In the genomic region with DNA sequence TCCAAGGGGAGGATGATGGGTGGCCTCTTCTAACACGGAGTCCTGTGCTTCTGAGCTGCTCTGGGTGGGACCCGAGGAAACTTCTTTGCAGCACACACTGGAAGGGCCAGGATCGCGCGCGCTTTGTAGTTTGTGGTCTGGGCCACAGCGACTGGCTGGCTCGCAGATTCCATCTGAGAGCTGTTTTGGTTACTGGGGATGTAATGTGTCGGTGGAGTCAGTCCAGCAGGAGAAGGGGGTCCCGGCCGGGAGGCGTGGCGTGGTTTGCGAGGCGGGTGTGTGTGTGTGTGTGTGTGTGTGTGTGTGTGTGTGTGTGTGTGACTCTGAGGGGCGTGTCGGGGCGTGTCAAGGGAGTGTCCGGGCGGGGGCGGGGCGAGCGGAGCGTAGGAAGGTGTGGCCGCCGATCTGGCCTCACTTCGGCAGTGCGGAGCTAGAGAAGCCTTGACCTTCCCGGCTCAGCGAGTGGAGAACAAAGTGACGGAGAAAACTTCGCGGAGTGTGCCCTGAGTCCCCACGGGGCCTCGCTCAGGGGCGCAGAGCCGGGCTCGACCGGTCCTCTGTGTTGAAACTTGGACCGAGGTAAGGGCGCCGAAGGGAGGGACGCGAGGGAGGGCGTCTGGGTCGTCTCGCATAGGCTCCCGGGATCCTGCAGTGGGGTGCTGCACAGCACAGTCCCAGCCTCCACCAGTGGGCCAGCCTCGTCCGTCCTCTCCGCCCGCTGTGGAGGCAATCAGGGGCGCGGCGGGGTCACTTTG, we compare ENCODE assay signal across 7 mouse cellular contexts. TPM values are rescaled to one million over a fixed set of nuclear protein-coding genes. Genes with fewer than 3 reads are reported as not detected.
A peak's percentile ranks its signal among the peaks of the same experiment; 100 is the strongest.
DNase-seq lines count a peak whose midpoint lies in the region; ATAC-seq and TF ChIP-seq lines count a peak whose summit lies in the region.

Tiam2 (plus strand) TSS at position 426 of the 755 bp plus-strand sequence.

- no peak within 1 kb of the TSS for H3K27ac ChIP-seq in forebrain, embryonic 11.5 days (ENCODE audit: low read depth, low read length)
- H3K27ac ChIP-seq in hindbrain, embryonic 10.5 days, result peak within 1 kb of the TSS; percentile 71

- no peaks in the 10 kb centered on the region for H3K9me3 ChIP-seq in E14TG2a.4 (ENCODE audit: low read length)
- no peaks in the 10 kb centered on the region for H3K9me3 ChIP-seq in forebrain, embryonic 11.5 days (ENCODE audit: control insufficient read depth, low read length)
- 0 out of 2 replicates have a peak, but pooled peaks cover 2% of the 10 kb centered on the region for H3K9me3 ChIP-seq in hindbrain, embryonic 10.5 days

- intact Hi-C loops in left cerebral cortex, postnatal 10 days (cut with DNase I), result no loop called here

- peaks cover 68% of the 10 kb centered on the region for H3K27me3 ChIP-seq in E14TG2a.4 (ENCODE audit: insufficient read depth, low read length)
- H3K27me3 ChIP-seq in forebrain, embryonic 11.5 days (ENCODE audit: control insufficient read depth, insufficient read depth, low read length), result peaks cover 28% of the 10 kb centered on the region
- peaks cover 53% of the 10 kb centered on the region for H3K27me3 ChIP-seq in hindbrain, embryonic 10.5 days (ENCODE audit: insufficient read depth, poor library complexity, severe bottlenecking)

- ATAC-seq in forebrain, embryonic 11.5 days (replicated peaks; ENCODE audit: low FRiP score), result peak; percentile 73
- peak; percentile 77 for ATAC-seq in megakaryocyte, adult 5-6 weeks (ENCODE audit: poor library complexity, severe bottlenecking)

- no peak for TF ChIP-seq CTCF in E14TG2a.4 (conservative IDR thresholded peaks at IDR 0.05; ENCODE audit: low read length)

- H3K4me1 ChIP-seq in E14TG2a.4 (replicated peaks; ENCODE audit: low read depth, low read length), result peaks cover 20% of the 10 kb centered on the region
- 0 out of 2 replicates have a peak, but pooled peaks cover 5% of the 10 kb centered on the region for H3K4me1 ChIP-seq in forebrain, embryonic 11.5 days (replicated peaks; ENCODE audit: control insufficient read depth, insufficient read depth, low read length)
- peaks cover 20% of the 10 kb centered on the region for H3K4me1 ChIP-seq in hindbrain, embryonic 10.5 days (replicated peaks)

- under 1% methylated on average over 54 of the region's 55 CpGs for WGBS in forebrain, embryonic 11.5 days
- under 1% methylated on average over 55 of the region's 55 CpGs for WGBS in hindbrain, embryonic 10.5 days

- peak; percentile 85 for DNase-seq in adrenal gland, adult 2 months
- peak; percentile 84 for DNase-seq in forebrain, embryonic 11.5 days (ENCODE audit: low spot score)
- peak; percentile 81 for DNase-seq in hindbrain, embryonic 10.5 days (ENCODE audit: low spot score)
- peak in 1 of 2 experiments; percentile 50 for DNase-seq in left cerebral cortex, postnatal 10 days (ENCODE audit: extremely low spot score in 1 of 2, low spot score in 2 of 2)
- DNase-seq in spleen, postnatal 10 days (ENCODE audit: low spot score in 2 of 2), result peak; percentile 8 to 52

- H3K9ac ChIP-seq in forebrain, embryonic 11.5 days (ENCODE audit: low read length), result peak within 1 kb of the TSS; percentile 43

- peak within 1 kb of the TSS; percentile 80 for H3K4me3 ChIP-seq in E14TG2a.4 (replicated peaks; ENCODE audit: low read length)
- peak within 1 kb of the TSS; percentile 43 for H3K4me3 ChIP-seq in forebrain, embryonic 11.5 days (ENCODE audit: low read depth, low read length)
- peak within 1 kb of the TSS; percentile 61 for H3K4me3 ChIP-seq in hindbrain, embryonic 10.5 days

- no peaks in the 10 kb centered on the region for H3K36me3 ChIP-seq in E14TG2a.4 (ENCODE audit: insufficient read depth, low read length)
- no peaks in the 10 kb centered on the region for H3K36me3 ChIP-seq in forebrain, embryonic 11.5 days (ENCODE audit: control insufficient read depth, insufficient read depth, low read length)
- H3K36me3 ChIP-seq in hindbrain, embryonic 10.5 days, result no peaks in the 10 kb centered on the region

- peak within 1 kb of the TSS; percentile 83 for H3K4me2 ChIP-seq in forebrain, embryonic 11.5 days (ENCODE audit: low read depth, low read length, severe bottlenecking)

RNA-seq across cellular contexts. Expression of gene Tiam2, which starts in this region (rescaled TPM):
- total RNA-seq in adrenal gland, adult 2 months (2021), result 10 to 100 TPM; 22.3 to 29.4 TPM
- 5.3 and 6.5 TPM in 2 replicates for polyA plus RNA-seq in adrenal gland, adult 2 months (2012; rRNA removed)
- 6.6 and 7.4 TPM in 2 replicates for polyA plus RNA-seq in forebrain, embryonic 11.5 days (2014; fragmentation: Nextera tagmentation; extraction: Ambion mirVana)
- polyA plus RNA-seq in hindbrain, embryonic 10.5 days (2016; fragmentation: Nextera tagmentation; extraction: Ambion mirVana), result 4.4 and 4.9 TPM in 2 replicates
- 10 to 100 TPM; 60.8 to 61.2 TPM for total RNA-seq in left cerebral cortex, postnatal 10 days (2021)
- total RNA-seq in megakaryocyte, adult 5-6 weeks (2015), result 23.7 and 24.5 TPM in 2 replicates
- total RNA-seq in megakaryocyte, adult 5-6 weeks (2017), result 37.3 and 42.3 TPM in 2 replicates
